Mouse (Mus musculus): ENCODE results near the gene Rtn4rl2. TPM values are rescaled to one million over a fixed set of nuclear protein-coding genes. Genes with fewer than 3 reads are reported as not detected.
"Not testable (repeated sequence)": the region's sequence is repeated elsewhere in the genome, so short reads cannot be mapped to it uniquely, and the experiment has no call there.

The Rtn4rl2 gene
- total RNA-seq (2021), result 1 to 10 TPM; 3.2 to 4.1 TPM

DNA sequence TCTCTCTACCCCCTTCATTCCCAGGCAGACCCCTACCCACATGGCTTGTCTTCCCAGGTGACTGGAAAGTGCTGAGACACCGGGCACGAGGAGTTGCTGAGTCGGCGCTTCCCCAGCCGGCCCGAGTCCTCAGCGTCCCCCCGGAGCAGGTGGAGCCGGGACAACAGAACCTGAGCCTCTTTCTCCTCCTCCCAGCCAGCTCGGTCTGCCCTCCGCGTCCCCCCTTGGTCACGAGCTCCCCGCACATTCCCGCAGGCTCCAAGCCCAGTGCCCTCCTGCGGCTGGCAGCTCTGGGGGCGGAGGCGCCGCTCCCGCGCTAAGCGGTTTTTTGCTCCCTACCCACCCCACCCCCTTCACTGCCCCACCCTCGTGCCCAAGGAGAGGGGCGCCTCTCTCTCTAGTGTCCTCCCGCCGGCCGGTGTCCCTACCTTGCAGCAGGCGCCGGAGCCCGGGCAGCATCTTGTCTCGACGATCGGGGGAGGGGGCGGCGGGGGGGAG is at the start of gene Rtn4rl2:
TSS of gene Rtn4rl2 (minus strand) at position 477 of the 498 bp plus-strand sequence.
- DNase-seq, result no peak

DNA sequence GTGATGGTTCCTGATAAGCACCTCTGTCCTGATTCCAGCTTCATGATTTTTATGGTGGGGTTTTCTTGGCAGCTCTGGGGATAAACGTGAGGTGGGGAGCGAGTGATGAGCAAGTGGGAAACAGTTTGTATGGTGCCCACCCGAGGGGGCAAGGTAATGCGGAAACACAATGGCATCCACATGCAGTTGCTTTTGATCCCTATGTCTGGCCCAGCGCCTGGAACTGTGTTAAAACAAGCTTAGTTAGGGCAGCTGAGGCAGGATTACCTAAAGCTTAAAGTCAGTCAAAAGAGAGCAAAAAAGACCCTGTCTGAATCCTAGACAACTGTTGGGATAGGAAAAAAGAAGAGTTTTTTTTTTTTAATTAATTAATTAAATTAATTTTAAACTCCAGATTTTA is 48.6 kb upstream of the Rtn4rl2 start:
- no peak for DNase-seq

DNA sequence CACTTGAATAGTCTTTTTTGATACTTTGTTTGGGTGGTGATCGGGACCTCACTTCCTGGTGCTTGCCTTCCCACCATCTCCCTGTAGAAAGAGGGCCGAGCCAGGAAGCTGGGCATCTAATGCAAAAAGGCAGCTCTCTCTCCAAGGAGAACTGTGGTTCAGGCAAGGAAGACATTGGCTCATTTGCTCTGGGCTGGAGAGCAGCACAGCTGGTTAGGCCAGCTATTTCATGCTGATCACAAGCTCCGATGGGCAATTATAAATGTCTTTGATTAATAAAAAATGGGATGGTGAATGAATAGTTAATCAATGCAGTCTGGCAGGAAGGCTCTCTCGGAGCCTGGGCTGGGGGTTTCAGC is 48.1 kb upstream of the Rtn4rl2 start:
- DNase-seq, result no peak

DNA sequence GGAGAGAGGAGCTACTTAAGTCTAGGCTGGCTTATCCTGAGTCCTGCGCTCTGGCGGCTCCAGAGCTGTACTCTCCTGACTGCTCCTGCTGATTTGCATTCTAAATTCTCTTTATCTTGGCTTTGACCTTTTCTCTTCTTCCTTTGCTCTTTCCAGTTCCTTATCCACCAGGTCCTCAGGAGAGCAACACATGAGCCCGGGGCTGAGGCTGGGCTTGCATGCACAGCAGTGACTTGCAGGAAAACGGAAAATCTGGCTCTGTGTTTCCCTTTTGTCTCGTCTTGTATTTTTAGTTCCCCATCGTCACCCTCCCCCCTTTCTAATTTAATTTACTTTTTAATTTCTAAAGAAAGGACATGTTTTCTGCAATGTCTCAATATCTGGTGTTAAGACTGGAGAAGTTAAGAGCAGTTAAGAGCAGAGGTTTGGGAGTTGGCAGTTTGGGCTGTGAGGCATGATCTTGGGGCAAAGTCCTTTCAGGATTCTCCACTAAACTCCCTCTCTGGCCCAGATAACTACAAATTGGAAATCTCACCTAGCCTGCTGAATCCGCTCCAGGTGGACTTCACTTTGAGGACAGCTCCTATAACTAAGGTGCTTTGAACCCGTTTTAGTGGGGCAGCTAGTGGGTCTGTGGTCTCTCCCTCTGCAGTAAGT is 47.6 kb upstream of the Rtn4rl2 start:
- no peak for DNase-seq

DNA sequence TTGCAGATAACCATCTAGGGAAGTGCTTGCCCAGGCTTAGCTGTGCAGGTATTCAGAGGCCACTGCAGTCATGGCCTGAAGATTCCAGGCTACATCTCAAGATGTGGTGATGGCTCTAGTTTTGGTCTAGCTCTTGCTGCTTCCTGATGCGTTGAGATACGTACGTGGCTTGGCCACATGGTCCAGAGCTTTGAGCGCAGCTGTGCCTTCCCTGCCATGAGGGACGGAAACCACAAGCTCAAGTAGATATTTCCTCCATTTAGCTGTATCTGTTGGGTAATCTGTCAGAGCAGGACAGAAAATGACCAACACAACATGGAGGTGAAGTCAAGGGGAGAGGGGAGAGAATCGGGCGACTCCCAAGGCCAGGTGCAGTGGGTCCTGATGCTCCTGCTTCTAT is 43.7 kb upstream of the Rtn4rl2 start:
- DNase-seq, result no peak

DNA sequence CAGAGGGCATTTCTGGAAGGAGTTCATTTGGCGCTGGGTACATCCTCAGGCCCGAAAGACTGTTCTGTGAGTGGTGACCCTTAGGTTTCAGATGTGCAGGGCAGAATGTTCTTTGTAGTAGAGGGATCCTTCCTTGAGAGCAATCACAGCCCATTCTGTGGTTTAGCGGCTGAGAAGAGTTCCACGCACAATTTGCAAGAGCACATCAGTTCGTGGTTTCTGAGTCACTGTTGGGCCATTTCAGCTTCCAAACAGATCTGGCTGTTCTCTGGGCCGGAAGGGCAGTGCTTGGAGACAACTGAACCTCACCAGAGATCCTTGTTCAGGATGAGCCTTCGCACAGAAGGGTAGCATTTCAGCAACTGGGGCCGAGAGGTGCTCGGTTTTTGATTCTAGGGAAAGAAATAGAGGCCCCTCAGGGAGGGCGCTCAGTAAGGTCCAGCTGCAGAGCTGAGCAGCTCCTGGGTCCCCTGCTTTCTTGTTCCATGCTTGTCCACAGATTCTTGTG is 33.1 kb upstream of the Rtn4rl2 start:
- no peak for DNase-seq

DNA sequence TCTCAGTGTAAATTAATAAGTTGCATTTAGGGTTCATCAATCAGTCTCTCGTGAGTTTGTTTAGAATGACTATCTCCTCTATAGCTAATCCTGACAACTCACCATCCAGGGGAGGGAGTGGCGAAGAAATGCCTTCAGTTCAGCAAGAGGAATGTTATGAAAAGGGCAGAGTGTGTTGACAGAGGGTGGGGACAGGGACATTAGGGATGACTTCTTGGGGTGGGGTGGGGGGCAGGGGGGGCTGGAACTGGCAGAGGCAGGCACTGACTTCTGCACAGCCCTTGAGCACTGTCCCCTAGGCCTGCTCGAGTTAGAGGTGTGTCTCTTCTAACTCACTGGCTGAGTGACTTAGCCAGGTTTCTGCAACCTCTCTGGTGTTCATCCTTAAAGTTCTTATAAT is 31.7 kb upstream of the Rtn4rl2 start:
- DNase-seq, result no peak

DNA sequence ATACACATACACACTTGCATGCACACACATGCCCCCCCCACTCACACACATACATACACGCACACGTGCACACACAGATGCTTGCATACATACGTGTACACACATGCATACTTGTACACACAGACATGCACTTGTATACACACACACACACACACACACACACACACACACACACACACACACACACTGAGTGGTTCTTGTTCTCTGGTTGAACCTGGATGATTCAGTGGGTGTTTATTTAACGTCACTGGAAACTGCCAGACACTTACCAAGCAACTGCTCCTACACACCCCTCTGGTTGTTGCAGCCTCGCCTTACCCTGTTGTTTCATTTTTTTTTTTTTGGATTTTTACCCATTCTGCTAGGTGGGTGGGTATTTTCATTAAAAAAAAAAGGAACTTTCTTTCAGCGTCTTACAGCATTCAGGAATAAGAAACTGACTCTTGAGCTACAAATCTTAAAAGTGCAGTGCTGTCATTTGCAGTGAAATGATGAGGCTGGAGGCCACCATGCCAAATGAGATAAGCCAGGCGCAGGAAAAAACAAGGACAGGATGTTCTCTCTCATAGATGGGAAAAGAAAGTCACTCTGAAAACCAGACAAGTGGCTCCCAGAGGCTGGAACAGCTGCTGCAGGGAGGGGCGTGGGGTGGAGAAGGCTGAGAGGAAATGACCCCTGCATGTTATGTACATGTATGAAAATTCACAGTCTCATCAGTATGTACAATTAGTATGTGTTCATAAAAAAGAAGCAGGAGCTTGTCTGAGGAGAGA is 30.2 kb upstream of the Rtn4rl2 start:
- peak; percentile 70 for DNase-seq

DNA sequence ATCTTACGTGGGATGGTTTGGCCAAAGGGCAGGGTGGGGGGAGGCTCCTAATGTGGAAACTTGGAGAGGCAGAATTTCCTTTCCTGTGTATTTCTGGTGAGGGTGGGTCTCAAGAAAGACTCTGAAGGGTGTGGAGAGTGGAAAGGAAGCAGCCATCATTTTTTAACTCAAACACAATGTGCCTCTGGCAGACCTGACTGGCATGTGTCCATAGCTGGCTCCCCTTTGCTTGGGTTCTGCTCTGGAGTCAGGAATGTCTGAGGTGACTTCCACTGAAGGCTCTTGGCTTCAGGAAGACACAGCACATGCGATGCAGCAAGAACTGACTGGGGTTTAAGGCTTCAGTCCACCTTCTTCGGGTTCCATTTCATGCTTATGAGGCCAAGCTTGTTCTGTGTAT is 28.8 kb upstream of the Rtn4rl2 start:
- peak; percentile 51 for DNase-seq

DNA sequence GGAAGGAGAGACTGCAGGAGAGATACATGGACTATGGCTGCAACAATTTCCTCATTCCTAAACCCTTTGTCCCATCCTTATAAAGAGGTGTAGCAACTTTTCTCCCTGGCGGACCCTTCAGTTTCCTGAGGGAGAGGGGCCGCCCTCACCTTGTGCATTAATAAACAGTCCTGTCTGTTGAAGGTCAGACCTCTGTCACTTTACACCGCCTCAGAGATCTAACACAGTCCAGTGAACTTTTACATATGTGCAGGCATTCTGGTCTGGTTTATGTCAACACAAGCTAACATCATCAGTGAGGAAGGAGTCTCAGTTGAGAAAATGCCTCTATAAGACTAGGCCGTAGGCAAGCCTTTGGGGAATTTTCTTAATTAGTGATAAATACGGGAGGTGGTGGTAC is 27.4 kb upstream of the Rtn4rl2 start:
- DNase-seq, result no peak

DNA sequence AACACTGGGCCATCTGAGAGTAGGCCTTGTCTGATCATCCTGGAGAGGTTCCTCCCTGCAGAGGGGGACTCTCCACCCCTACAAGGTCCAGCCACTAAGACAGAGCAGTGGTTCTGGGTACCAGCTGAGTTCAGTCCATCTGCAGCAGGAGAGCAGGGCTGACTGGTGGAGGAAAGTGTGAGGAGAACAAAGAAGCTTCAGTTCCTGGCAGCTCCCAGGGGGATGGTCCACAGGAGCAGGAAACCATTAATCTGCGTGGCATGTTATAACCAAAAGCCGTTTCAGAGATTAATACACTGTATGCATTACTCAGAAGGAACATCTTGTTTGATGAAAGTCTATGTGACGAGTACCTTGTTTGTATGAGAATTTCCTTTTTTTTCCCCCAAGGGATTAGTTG is 26.2 kb upstream of the Rtn4rl2 start:
- DNase-seq, result no peak

DNA sequence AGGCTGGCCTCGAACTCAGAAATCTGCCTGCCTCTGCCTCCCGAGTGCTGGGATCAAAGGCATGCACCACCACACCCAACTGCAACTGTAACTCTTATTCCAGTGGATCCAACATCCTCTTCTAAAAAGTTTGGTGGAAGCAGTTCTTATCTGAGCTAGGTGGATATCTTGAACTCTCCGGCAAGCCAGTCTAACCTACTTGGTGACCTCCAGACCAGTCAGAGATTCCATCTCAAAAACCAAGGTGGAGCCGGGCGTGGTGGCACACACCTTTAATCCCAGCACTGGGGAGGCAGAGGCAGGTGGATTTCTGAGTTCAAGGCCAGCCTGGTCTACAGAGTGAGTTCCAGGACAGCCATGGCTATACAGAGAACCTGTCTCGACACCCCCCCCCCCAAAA is 10.2 kb upstream of the Rtn4rl2 start:
- DNase-seq, result not testable (repeated sequence)

DNA sequence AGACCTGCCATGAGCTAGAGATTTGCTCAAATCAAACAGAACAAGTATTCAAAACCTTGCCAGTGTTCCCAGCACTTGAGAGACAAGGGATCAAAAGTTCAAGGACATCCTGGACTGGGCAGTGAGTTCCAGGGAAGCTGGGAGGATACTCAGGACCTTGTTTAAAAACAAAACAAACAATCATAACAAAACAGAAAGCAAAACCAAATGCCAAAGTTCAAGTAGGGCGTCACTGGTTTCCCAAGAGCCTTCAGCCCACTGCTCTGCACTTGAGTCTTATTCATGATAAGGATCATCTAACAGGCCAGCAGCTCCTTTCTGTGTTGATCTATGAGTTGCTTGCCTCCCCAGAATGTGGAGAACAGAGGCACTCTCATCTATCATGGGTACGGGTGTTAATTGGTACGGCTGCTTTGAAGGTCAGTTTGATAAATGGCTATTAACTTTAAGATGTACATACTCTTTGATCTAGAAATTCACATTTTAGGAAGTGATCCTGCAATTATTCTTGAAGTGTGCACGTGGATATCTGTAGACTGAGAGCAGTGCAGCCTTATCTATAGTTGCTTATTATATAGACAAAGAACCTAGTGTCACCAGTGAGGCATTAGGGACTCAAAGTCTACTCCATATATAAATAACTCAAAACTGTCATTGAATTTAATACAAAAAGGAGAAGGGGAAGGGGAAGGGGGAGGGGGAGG is 9.1 kb upstream of the Rtn4rl2 start:
- DNase-seq, result no peak

DNA sequence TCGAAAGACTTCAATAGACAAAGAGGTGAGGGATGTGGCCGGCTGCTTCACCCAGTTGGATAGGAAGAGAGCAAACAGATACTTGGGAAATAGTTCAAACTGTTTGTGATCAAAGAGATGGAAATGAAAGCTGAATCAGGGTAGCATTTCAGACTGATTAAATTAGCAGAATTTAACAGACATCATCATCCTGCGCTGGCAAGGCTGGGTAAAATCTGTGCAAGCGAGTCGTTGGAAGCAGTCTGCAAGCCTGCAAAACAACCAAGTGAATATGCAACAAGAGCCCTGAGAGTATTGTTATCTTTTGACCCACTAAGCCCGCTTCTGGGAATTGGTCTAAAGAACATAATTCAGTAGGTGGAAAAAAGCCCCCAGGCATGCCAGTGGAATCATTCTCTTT is 6.8 kb upstream of the Rtn4rl2 start:
- DNase-seq, result no peak

DNA sequence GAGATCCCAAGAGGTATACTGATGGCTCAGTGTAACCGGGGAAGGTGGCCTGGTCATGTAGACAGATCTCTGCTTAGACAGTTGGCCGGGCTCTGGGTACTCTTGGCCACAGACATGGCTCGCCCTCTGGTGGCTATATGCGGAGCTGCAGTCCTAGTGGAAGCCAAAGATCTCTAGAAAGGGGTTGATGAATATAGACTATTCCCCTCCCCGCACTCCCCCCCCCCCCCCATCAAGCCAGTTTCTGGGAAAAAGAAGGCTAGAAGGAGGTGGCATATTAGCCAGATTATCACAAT is 3.5 kb upstream of the Rtn4rl2 start:
- DNase-seq, result peak; percentile 88

DNA sequence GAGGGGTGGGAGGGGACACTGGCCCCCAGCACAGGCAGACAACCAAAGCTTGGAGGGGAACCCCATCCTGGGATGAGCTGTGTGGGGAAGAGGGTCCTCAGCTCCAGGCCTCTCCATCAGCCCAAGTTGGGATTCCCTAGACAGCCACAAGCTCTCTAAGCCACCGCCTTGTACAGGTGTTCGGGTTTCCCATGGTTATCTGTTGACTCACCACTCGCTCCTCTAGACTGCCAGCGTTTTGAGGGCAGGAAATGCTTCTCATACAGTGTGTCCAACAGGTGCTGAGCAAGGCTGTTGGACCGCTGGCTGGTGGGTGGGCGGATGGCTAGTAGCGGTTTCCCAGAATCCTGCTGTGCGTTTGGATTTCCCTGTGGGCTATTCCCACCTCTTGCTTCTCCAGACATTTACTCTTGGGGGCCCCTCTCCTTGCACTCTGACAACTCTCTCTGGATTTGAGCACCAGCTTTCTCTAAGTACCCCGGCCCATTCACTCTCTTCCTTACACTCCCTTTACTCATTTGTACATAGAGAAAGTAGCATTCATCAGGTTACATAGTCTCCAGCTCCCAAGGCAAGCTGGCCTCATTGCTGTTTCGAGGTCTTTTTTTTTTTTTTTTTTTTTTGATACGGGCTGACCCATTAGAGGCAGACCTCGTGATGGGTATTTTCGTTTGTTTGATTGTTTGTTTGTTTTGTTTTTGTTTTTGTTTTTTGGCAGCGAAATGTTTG is 3.0 kb upstream of the Rtn4rl2 start:
- DNase-seq, result peak; percentile 17

DNA sequence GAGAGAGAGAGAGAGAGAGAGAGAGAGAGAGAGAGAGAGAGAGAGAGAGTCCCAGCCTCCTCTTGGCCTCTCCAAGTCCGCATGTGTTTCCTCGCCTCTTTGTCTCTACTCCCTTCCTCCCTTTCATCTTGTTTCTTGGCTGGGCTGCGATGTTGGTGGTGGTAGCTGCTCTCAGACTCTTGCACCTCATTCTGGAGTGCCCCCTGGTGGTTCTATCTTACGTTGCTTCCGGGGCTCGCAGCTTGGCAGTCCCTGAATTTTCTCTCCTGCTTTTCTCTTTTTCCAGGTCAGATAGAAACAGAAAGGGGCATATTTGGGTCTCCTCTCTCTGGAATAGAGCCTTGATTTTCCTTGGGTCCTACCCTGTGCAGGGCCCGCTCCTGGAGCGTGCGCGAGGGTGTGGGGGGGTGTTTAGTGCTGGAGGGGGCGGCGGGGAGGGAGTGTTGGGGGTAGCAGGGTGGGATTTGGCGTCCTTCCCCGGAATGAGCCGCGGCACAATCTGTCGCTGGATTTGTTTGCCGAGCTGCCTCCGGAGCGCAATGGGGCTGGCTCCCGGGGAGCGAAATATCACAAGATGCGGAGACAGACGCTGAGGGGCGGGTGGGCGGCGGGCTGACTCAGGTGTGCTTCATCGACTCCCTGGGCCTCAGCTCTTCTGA is 2.3 kb upstream of the Rtn4rl2 start:
- peak; percentile 86 for DNase-seq

DNA sequence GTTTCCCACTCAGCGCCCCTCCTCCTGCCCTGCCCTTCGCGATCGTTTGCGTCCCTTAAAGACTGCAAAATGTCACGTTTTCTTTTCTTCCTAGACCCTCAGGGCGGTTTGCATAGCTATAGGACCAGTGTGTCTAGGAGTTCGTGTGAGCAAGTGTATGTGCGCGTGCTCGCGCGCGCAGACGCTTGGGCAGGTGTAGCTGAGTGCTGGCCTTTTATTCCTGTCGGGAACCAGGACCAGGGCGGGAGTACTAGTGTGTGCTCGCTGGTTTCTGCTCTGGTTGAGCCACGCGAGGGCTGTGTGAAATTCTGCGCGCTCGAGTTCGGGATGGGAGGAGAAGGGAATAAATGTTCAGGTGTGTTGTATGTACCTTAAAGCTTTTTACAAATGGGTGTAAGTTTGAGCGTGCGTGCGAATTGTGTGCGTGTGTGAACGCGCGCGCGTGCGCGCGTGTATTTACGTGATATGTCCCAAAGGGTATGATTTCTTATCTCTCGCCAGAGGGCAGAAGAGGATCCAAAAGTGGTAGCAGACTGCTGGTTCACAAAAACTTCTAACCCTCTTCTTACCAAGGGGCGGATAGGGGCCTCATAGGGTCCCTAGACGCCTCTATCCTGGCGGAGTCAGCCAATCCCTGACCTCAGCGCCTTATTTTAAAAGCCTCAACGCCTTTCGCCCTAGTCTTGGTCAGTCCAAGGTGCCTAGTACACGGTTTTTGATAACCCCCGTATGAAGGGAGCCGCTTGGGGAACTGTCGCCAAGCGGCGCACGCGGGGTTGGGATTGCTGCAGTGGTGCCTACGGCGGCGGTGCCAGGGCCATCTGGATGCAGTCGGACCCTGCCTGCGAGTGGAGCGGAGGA is 1.1 kb upstream of the Rtn4rl2 start:
- DNase-seq, result no peak

DNA sequence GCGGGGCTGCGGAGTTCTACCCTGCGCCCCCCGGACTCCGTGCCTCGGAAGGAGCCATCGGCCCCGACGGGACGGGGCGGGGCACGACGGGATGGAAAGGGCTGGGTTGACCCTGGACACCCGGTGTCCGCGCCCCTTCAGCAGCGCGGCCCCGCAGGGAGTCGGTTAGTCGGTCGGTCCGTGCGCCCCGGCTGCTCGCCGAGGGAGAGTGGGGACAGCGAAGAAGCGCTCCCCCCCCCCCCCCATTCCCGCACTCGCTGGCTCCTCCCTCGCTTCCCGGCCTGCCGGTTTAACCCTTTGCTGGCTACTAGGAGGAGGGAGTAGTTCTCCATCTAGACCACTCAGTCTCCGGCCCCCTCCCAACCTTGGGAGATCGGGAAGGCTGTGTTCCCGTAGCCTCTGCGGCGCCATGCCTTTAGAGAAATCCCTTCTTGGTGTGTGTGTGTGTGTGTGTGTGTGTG is 341 bp upstream of the Rtn4rl2 start:
- peak; percentile 56 for DNase-seq

DNA sequence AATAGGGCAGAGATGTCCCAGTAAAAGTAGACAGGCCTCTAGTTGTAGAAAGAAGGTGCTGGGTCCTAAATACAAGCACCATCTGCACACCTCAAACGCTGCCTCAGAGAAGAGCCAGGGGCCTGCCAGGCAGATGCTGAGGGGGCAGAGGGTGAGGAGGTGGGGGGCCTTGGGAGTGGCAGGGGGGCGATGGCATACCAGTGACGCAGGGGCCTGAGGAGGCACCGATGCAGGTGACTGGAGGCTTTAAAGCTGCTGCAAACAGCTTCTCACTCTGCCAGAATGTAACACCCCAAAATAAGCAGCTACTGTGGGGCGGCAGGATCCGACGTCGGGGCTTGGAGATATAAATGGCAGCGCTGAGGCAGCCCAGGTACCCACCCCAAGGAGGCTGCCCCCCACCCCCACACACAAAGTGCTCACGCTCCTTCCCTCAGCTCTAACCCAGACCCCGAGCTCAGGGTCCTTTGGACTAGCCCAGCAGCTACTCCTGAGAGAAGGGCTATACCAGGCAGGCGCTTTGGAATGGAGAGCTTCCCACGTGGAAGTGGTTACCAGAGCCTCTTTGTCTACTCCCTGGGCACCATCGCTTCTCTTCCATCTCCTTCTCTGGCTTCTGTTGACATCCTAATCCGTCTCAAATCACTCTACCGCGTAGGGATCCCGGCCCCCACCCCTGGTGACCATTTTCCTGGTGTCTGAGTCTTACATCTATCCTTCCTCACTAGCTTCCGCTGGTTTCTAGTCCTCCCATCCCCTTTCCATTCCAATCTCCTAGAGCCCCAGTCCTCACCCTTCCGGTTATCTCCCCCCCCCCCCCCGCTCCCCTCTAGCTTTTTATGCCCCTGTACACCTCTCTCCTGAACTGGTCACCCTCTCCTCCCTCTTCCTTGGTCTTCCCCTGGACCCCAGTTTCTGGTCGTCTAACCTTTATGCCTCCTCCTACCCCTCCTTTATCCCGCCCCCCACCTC is 1.1 kb downstream of the Rtn4rl2 start:
- no peak for DNase-seq
